Mouse (Mus musculus) adrenal gland, adult 10 weeks (tissue): ENCODE results near the gene Mbd5. TPM values are rescaled to one million over a fixed set of nuclear protein-coding genes. Genes with fewer than 3 reads are reported as not detected.

Source experiments
- polyA plus RNA-seq: library from polyadenylated mRNA; stranded (reverse); fragments of 350-450 nt; fragmentation: Illumina TruSeq; extraction: RNeasy Lipid Tissue Mini Kit (QIAGEN cat#74804); gene quantifications from one replicate; pipeline ENCODE4 v1.2.3, GENCODE M21; 2014; ENCODE audit warnings: low read depth, low replicate concordance

Mbd5 gene
- polyA plus RNA-seq, result 52.7 TPM

DNA sequence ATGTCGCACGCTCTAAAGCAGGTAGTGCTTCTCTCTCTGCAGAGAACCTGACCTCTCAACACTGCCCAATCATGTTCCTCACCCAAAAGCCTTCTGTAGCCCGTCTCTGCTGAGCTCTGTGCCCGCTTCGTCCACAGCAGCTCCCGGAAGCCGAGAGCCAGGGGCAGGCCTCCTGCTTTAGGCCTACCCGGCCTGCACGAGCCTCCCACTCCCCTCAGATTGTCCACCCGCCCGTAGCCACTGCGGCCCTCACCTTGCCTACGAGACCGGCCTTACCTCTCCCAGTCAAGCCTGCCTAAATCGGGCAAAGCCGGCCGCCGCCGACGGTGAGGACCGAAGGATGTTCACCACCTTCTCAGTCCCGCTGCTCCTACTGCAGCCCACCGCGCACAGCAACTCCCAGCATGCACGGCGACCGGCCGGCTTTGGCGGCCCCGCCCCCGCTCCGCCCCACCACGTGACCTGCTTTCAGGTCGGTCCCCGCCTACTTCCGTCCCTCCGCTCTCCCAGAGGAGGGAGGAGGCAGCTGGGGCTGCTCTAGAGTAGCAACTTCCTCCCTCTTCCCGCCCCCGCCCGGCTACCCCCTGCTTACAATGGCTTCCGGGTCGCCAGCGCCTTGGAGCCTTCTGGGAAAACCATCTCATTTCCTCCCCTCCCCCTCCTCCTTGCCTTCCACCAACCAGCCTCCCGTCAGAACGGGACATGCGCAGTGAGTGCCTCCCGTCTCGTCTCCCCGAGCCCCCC lies at the start of gene Mbd5:
TSS of gene Mbd5 (plus strand) at position 668 of the 744 bp plus-strand sequence.

DNA sequence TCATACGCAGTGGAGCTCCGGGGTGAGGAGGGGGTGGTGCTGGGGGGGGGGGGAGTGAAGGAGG lies 776 bp downstream of the Mbd5 start, which contains the start of gene Orc4:
TSS of gene Orc4 (minus strand) at position 26 of the 64 bp plus-strand sequence.

Other genes starting within 250 kb of the Mbd5 start
- 64.2 TPM for gene Acvr2a, start 135.4 kb upstream of the Mbd5 start, polyA plus RNA-seq
- 320 TPM for gene Orc4, start 769 bp downstream of the Mbd5 start, polyA plus RNA-seq